In genomic region chr13:100650550-100651438, GRCm38 (mm10) we compare ENCODE assay signal across 8 mouse cellular contexts. TPM values are rescaled to one million over a fixed set of nuclear protein-coding genes. Genes with fewer than 3 reads are reported as not detected.
DNase-seq lines count a peak whose midpoint lies in the region; ATAC-seq and TF ChIP-seq lines count a peak whose summit lies in the region.

Gene Ak6, plus strand, starts transcription at chr13:100650979.
Gene Rad17, minus strand, starts transcription at chr13:100651051.

- peak; percentile 40 for TF ChIP-seq CTCF in heart, adult 2 months (IDR thresholded peaks at IDR 0.05)
- peak; percentile 49 for TF ChIP-seq CTCF in midbrain, postnatal 0 days (IDR thresholded peaks at IDR 0.05)

- H3K4me3 ChIP-seq in embryonic facial prominence, embryonic 14.5 days (ENCODE audit: low read depth, low read length), result peak within 1 kb of the TSS; percentile 97
- peak within 1 kb of the TSS; percentile 98 for H3K4me3 ChIP-seq in heart, adult 2 months
- H3K4me3 ChIP-seq in limb, embryonic 14.5 days (replicated peaks; ENCODE audit: low read length), result peak within 1 kb of the TSS; percentile 94
- peak within 1 kb of the TSS; percentile 91 for H3K4me3 ChIP-seq in midbrain, postnatal 0 days (ENCODE audit: low read depth, low read length)

- peaks cover 2% of the 10 kb centered on the region; the same call in 1 of the 2 replicates for H3K79me2 ChIP-seq in heart, adult 2 months (replicated peaks; ENCODE audit: control insufficient read depth, insufficient read depth, low read length)

- TF ChIP-seq EP300 in heart, adult 2 months (IDR thresholded peaks at IDR 0.05; ENCODE audit: insufficient read depth, low read depth, low read length), result 0 out of 2 replicates have a peak, but pooled peaks have one; percentile 5

- H3K27ac ChIP-seq in embryonic facial prominence, embryonic 14.5 days (replicated peaks; ENCODE audit: low read depth, low read length), result peak within 1 kb of the TSS; percentile 97
- peak within 1 kb of the TSS; percentile 99 for H3K27ac ChIP-seq in heart, adult 2 months
- H3K27ac ChIP-seq in limb, embryonic 14.5 days (replicated peaks; ENCODE audit: low read depth, low read length), result peak within 1 kb of the TSS; percentile 93
- peak within 1 kb of the TSS; percentile 98 for H3K27ac ChIP-seq in midbrain, postnatal 0 days (ENCODE audit: low read depth, low read length)

- peak; percentile 85 for DNase-seq in 3T3-L1 (ENCODE audit: low read depth, low spot score)
- peak; percentile 83 to 87 for DNase-seq in adrenal gland, postnatal 4 days (ENCODE audit: low spot score in 2 of 2)
- peak; percentile 94 for DNase-seq in embryonic facial prominence, embryonic 14.5 days (ENCODE audit: low spot score)
- DNase-seq in heart, adult 2 months, result peak; percentile 95 to 99
- DNase-seq in kidney, adult 9 months, result peak; percentile 95
- DNase-seq in limb, embryonic 14.5 days (ENCODE audit: low spot score), result peak; percentile 84
- peak; percentile 91 for DNase-seq in midbrain, postnatal 0 days (ENCODE audit: low spot score)
- peak; percentile 92 to 95 for DNase-seq in spleen, postnatal 14 days (ENCODE audit: low spot score in 2 of 2)

- H3K9me3 ChIP-seq in embryonic facial prominence, embryonic 14.5 days (ENCODE audit: control insufficient read depth, low read length), result no peaks in the 10 kb centered on the region
- H3K9me3 ChIP-seq in limb, embryonic 14.5 days (ENCODE audit: control insufficient read depth, low read length), result no peaks in the 10 kb centered on the region
- no peaks in the 10 kb centered on the region for H3K9me3 ChIP-seq in midbrain, postnatal 0 days (ENCODE audit: low read length)

- intact Hi-C loops in heart, adult 2 months (cut with DNase I), result loop anchor here (5.0 kb wide), 3 partner anchors 82 to 528 kb away; partner anchors contain the start of genes Cdk7, Gtf2h2 and Smn1

- peak; percentile 68 for TF ChIP-seq POLR2A in heart, adult 2 months (IDR thresholded peaks at IDR 0.05; ENCODE audit: insufficient read depth, low read depth, low read length)
- peak; percentile 86 for TF ChIP-seq POLR2A in limb, embryonic 14.5 days (IDR thresholded peaks at IDR 0.05; ENCODE audit: borderline replicate concordance, extremely low read depth, insufficient read depth, insufficient read length)

- ATAC-seq in embryonic facial prominence, embryonic 14.5 days (ENCODE audit: low read depth), result peak; percentile 99
- ATAC-seq in limb, embryonic 14.5 days (ENCODE audit: low FRiP score, low read depth), result peak; percentile 99
- peak; percentile 98 for ATAC-seq in midbrain, postnatal 0 days (ENCODE audit: low FRiP score)

- peak within 1 kb of the TSS; percentile 95 for H3K9ac ChIP-seq in embryonic facial prominence, embryonic 14.5 days (ENCODE audit: low read depth, low read length)
- H3K9ac ChIP-seq in heart, adult 2 months (ENCODE audit: low read depth, low read length), result peak within 1 kb of the TSS; percentile 85
- peak within 1 kb of the TSS; percentile 82 for H3K9ac ChIP-seq in limb, embryonic 14.5 days (ENCODE audit: low read depth, low read length, severe bottlenecking)
- peak within 1 kb of the TSS; percentile 91 for H3K9ac ChIP-seq in midbrain, postnatal 0 days (replicated peaks; ENCODE audit: low read length, poor library complexity, severe bottlenecking)

- H3K27me3 ChIP-seq in embryonic facial prominence, embryonic 14.5 days (replicated peaks; ENCODE audit: control insufficient read depth, insufficient read depth, low read length), result no peaks in the 10 kb centered on the region
- no peaks in the 10 kb centered on the region for H3K27me3 ChIP-seq in heart, adult 2 months (ENCODE audit: control insufficient read depth, insufficient read depth, low read length)
- H3K27me3 ChIP-seq in limb, embryonic 14.5 days (ENCODE audit: control insufficient read depth, insufficient read depth, low read length), result no peaks in the 10 kb centered on the region
- H3K27me3 ChIP-seq in midbrain, postnatal 0 days (ENCODE audit: insufficient read depth, low read length), result no peaks in the 10 kb centered on the region

- peaks cover 30% of the 10 kb centered on the region for H3K36me3 ChIP-seq in embryonic facial prominence, embryonic 14.5 days (ENCODE audit: control insufficient read depth, insufficient read depth, low read length)
- H3K36me3 ChIP-seq in heart, adult 2 months (ENCODE audit: control insufficient read depth, insufficient read depth, low read length), result peaks cover 8% of the 10 kb centered on the region
- H3K36me3 ChIP-seq in limb, embryonic 14.5 days (ENCODE audit: control insufficient read depth, insufficient read depth, low read length), result peaks cover 18% of the 10 kb centered on the region
- peaks cover 7% of the 10 kb centered on the region; the same call in 1 of the 2 replicates for H3K36me3 ChIP-seq in midbrain, postnatal 0 days (ENCODE audit: insufficient read depth, low read length)

- H3K4me2 ChIP-seq in embryonic facial prominence, embryonic 14.5 days (ENCODE audit: low read depth, low read length), result peak within 1 kb of the TSS; percentile 91
- peak within 1 kb of the TSS; percentile 61 for H3K4me2 ChIP-seq in limb, embryonic 14.5 days (replicated peaks; ENCODE audit: low read depth, low read length, severe bottlenecking)
- peak within 1 kb of the TSS; percentile 72 for H3K4me2 ChIP-seq in midbrain, postnatal 0 days (ENCODE audit: low read depth, low read length, poor library complexity, severe bottlenecking)

- peaks cover 7% of the 10 kb centered on the region for H3K4me1 ChIP-seq in embryonic facial prominence, embryonic 14.5 days (ENCODE audit: control insufficient read depth, insufficient read depth, low read length)
- H3K4me1 ChIP-seq in heart, adult 2 months (ENCODE audit: control insufficient read depth, insufficient read depth, low read length), result peaks cover 3% of the 10 kb centered on the region
- peaks cover 6% of the 10 kb centered on the region for H3K4me1 ChIP-seq in limb, embryonic 14.5 days (ENCODE audit: control insufficient read depth, insufficient read depth, low read length)
- peaks cover 7% of the 10 kb centered on the region; the same call in 1 of the 2 replicates for H3K4me1 ChIP-seq in midbrain, postnatal 0 days (ENCODE audit: insufficient read depth, low read length)

- under 1% methylated on average over 36 of the region's 73 CpGs for WGBS in embryonic facial prominence, embryonic 14.5 days
- under 1% methylated on average over 73 of the region's 73 CpGs for WGBS in heart, adult 2 months
- under 1% methylated on average over 64 of the region's 73 CpGs for WGBS in limb, embryonic 14.5 days
- WGBS in midbrain, postnatal 0 days, result under 1% methylated on average over 59 of the region's 73 CpGs

RNA-seq across cellular contexts. Expression of gene Ak6, which starts in this region (rescaled TPM):
- total RNA-seq in adrenal gland, postnatal 4 days (2021), result 10 to 100 TPM; 90.4 to 92.4 TPM
- 257 and 266 TPM in 2 replicates for polyA plus RNA-seq in embryonic facial prominence, embryonic 14.5 days (2014; fragmentation: Nextera tagmentation; extraction: Ambion mirVana)
- total RNA-seq in heart, adult 2 months (2021), result 10 to 100 TPM; 55.1 to 65.7 TPM
- polyA plus RNA-seq in heart, adult 2 months (2012; rRNA removed), result 49.9 and 92.7 TPM in 2 replicates
- polyA plus RNA-seq in limb, embryonic 14.5 days (2012; rRNA removed), result 153 and 187 TPM in 2 replicates
- 262 and 274 TPM in 2 replicates for polyA plus RNA-seq in limb, embryonic 14.5 days (2014; fragmentation: Nextera tagmentation; extraction: Ambion mirVana)
- 136 and 141 TPM in 2 replicates for total RNA-seq in midbrain, postnatal 0 days (2014; rRNA removed)
- 317 and 334 TPM in 2 replicates for polyA plus RNA-seq in midbrain, postnatal 0 days (2015; fragmentation: Nextera tagmentation; extraction: Ambion mirVana)

RNA-seq across cellular contexts. Expression of gene Rad17, which starts in this region (rescaled TPM):
- total RNA-seq in adrenal gland, postnatal 4 days (2021), result 10 to 100 TPM; 21.6 to 22.0 TPM
- polyA plus RNA-seq in embryonic facial prominence, embryonic 14.5 days (2014; fragmentation: Nextera tagmentation; extraction: Ambion mirVana), result 22.4 and 22.6 TPM in 2 replicates
- total RNA-seq in heart, adult 2 months (2021), result 10 to 100 TPM; 15.0 TPM
- polyA plus RNA-seq in heart, adult 2 months (2012; rRNA removed), result 5.6 and 9.5 TPM in 2 replicates
- polyA plus RNA-seq in limb, embryonic 14.5 days (2012; rRNA removed), result 15.0 and 17.5 TPM in 2 replicates
- polyA plus RNA-seq in limb, embryonic 14.5 days (2014; fragmentation: Nextera tagmentation; extraction: Ambion mirVana), result 21.5 and 21.8 TPM in 2 replicates
- 13.5 and 17.7 TPM in 2 replicates for total RNA-seq in midbrain, postnatal 0 days (2014; rRNA removed)
- 12.3 and 14.0 TPM in 2 replicates for polyA plus RNA-seq in midbrain, postnatal 0 days (2015; fragmentation: Nextera tagmentation; extraction: Ambion mirVana)

Comparison
In these comparisons a context has a peak if more than half of its experiments do, and no peak if none do; other contexts are left out.
1. Peak in every context shown above with its lines: DNase-seq, ATAC-seq, H3K4me3 ChIP-seq and H3K27ac ChIP-seq.